Mouse (Mus musculus) hindbrain, postnatal 0 days (tissue): ENCODE measurements around the gene Tmub2. TPM values are rescaled to one million over a fixed set of nuclear protein-coding genes. Genes with fewer than 3 reads are reported as not detected.

Source experiments
- ATAC-seq: fragments of 200-750 bp; cut with Nextera tagmentation; 2 replicates; pipeline ENCODE4 v1.8.0; 2017; ENCODE audit warnings: mild to moderate bottlenecking, moderate TSS enrichment, moderate library complexity
- DNase-seq: peaks from one replicate; pipeline ENCODE4 v3.0.0-alpha.2; 2015; ENCODE audit warnings: low spot score
- H3K27ac ChIP-seq: fragments of 300-500 bp; sonication (generic); 2 replicates; pipeline ENCODE4 v1.5.1; 2014; ENCODE audit warnings: mild to moderate bottlenecking
- H3K27me3 ChIP-seq: fragments of 300-500 bp; sonication (generic); 2 replicates; pipeline ENCODE4 v1.6.1; 2014; ENCODE audit warnings: low read length, mixed read lengths; ENCODE audit not compliant: insufficient read depth
- H3K36me3 ChIP-seq: fragments of 300-500 bp; sonication (generic); 2 replicates; pipeline ENCODE4 v1.6.1; 2014; ENCODE audit warnings: low read length, mixed read lengths; ENCODE audit not compliant: insufficient read depth
- H3K4me1 ChIP-seq: fragments of 300-500 bp; sonication (generic); 2 replicates; pipeline ENCODE4 v1.6.1; 2014; ENCODE audit warnings: antibody characterized with exemption, low read length, mixed read lengths; ENCODE audit not compliant: insufficient read depth
- H3K4me2 ChIP-seq: fragments of 300-500 bp; sonication (generic); 2 replicates; pipeline ENCODE4 v1.6.1; 2014; ENCODE audit warnings: low read depth, mild to moderate bottlenecking, low read length, moderate library complexity, mixed read lengths
- H3K4me3 ChIP-seq: fragments of 300-500 bp; sonication (generic); 2 replicates; pipeline ENCODE4 v1.5.1; 2014; ENCODE audit warnings: low read length
- H3K9ac ChIP-seq: fragments of 300-500 bp; sonication (generic); replicated peaks from 2 replicates; pipeline ENCODE4 v1.6.1; 2014; ENCODE audit warnings: mild to moderate bottlenecking, low read length, moderate library complexity, mixed read lengths
- H3K9me3 ChIP-seq: fragments of 300-500 bp; sonication (generic); 2 replicates; pipeline ENCODE4 v1.6.1; 2016; ENCODE audit warnings: low read length, mixed read lengths
- CTCF ChIP-seq: IDR thresholded peaks from 2 replicates; pipeline ENCODE4 v1.5.1; 2016; ENCODE audit warnings: antibody characterized with exemption, control low read depth, low read depth
- WGBS: fragments of 180-500 bp; shearing (Covaris S2); extraction: QIAGEN DNeasy Blood & Tissue Kit; methylation state at CpG from one replicate; pipeline ENCODE4 v1.1.7; 2014; 5-methylcytosine and 5-hydroxymethylcytosine counted together
- polyA plus RNA-seq: library from polyadenylated mRNA; unstranded; fragments of >200 nt; fragmentation: Nextera tagmentation; extraction: Ambion mirVana; gene quantifications from 2 replicates; pipeline ENCODE4 v1.2.1, GENCODE M21; 2015
- total RNA-seq: library from RNA; depleted of rRNA; stranded (reverse); fragments of >200 nt; gene quantifications from 2 replicates; pipeline ENCODE4 v1.2.3, GENCODE M21; 2014

Tmub2 gene
- total and polyA plus RNA-seq, 2 experiments from 2014 or later = 72.2 to 92.7 TPM

DNA sequence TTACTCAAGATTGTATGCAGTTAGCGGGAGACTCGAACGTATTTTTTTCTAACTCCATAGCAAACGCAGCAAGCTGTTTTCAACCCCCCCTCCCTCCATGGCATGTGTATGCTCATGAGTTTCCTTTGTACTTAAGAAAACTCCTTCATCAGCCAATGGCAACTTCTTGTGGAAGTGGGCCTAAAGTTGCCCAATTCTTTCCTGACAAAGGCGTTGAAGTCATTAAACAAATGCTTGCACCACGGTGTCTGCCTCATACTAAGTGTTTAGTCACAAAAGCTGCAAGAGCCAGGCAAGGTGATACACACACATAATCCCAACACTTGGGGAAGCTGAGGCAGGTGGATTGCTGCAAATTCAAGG is 38.5 kb upstream of the Tmub2 start:
- DNase-seq = no peak
- Histone ChIP-seq H3K9ac (no peak overlapping the region), H3K9me3 (no peaks in the 10 kb centered on the region), H3K36me3 (no peaks in the 10 kb centered on the region), H3K27me3 (no peaks in the 10 kb centered on the region), H3K4me1 (peaks cover 3% of the 10 kb centered on the region; the same call in 1 of the 2 replicates), H3K27ac (no peak overlapping the region), H3K4me3 (no peak overlapping the region), H3K4me2 (no peak overlapping the region)
- 78% methylated on average over 6 of the region's 6 CpGs for whole genome bisulfite sequencing
- no peak for ATAC-seq
- TF ChIP-seq CTCF = no peak

DNA sequence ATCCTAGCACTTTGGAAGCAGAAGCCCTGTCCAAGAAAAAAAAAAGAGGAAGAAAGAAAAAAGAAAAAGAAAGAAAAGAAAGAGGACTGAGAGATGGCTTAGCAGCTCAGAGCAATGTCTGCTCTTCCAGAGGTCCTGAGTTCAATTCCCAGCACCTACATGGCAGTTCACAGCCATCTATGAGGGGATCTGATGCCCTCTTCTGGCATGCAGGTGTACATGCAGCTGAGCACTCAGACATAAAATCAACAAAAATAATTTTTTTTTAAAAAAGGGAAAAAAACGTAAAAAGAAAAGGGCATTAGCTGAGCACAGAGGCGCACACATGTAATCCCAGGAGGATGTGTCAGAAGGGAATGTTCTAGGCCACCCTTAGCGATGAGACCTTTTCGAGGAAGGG is 37.9 kb upstream of the Tmub2 start:
- Histone ChIP-seq H3K27me3 (no peaks in the 10 kb centered on the region), H3K36me3 (no peaks in the 10 kb centered on the region), H3K9ac (no peak overlapping the region), H3K9me3 (no peaks in the 10 kb centered on the region), H3K27ac (no peak overlapping the region), H3K4me3 (no peak overlapping the region), H3K4me2 (no peak overlapping the region), H3K4me1 (peaks cover 3% of the 10 kb centered on the region; the same call in 1 of the 2 replicates)
- ATAC-seq (no peak), DNase-seq (no peak)
- peak; percentile 31 for TF ChIP-seq CTCF
- WGBS = 87% methylated on average over 4 of the region's 4 CpGs

DNA sequence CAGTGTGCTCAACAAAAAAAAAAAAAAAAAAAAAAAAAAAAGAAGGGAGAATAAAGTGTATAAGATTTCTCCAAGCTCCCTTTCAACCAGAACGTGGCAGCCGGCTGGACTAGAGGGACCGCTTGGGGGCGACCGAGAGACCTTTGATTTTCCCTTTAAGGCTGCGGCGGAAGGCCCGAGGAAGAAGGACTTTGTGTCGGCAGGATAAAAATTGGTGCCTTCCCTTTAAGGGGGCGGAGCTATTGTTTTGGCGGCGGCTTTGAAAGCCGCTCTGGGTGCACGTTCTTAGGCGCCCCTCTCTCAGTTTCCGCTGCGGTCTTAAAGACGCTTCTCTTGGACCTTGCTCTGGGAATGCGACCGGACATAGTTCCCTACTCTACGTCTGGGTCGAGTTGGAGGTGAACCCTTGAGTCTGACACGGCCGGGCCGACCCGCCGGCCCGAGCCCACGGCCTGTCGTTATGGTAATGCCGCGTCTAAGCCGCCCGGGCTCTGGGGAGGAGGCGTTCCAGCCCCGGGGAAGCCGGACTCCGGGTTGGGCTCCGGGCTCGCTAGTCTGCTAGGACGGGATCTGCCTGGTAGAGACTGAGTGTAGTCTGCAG is 36.0 kb upstream of the Tmub2 start, which contains the start of gene BC030867:
TSS of gene BC030867 (plus strand) at position 253 of the 601 bp plus-strand sequence.
- Histone ChIP-seq H3K27me3 (no peaks in the 10 kb centered on the region), H3K4me2 (peak within 1 kb of the TSS; percentile 97), H3K9me3 (no peaks in the 10 kb centered on the region), H3K27ac (no peak within 1 kb of the TSS), H3K36me3 (no peaks in the 10 kb centered on the region), H3K9ac (peak within 1 kb of the TSS; percentile 30), H3K4me1 (peaks cover 3% of the 10 kb centered on the region; the same call in 1 of the 2 replicates), H3K4me3 (peak within 1 kb of the TSS; percentile 54)
- DNase-seq (peak; percentile 96), ATAC-seq (peak; percentile 54; the same call in 1 of the 2 replicates)
- TF ChIP-seq CTCF = peak; percentile 79
- WGBS = 0% methylated on average over 41 of the region's 41 CpGs

DNA sequence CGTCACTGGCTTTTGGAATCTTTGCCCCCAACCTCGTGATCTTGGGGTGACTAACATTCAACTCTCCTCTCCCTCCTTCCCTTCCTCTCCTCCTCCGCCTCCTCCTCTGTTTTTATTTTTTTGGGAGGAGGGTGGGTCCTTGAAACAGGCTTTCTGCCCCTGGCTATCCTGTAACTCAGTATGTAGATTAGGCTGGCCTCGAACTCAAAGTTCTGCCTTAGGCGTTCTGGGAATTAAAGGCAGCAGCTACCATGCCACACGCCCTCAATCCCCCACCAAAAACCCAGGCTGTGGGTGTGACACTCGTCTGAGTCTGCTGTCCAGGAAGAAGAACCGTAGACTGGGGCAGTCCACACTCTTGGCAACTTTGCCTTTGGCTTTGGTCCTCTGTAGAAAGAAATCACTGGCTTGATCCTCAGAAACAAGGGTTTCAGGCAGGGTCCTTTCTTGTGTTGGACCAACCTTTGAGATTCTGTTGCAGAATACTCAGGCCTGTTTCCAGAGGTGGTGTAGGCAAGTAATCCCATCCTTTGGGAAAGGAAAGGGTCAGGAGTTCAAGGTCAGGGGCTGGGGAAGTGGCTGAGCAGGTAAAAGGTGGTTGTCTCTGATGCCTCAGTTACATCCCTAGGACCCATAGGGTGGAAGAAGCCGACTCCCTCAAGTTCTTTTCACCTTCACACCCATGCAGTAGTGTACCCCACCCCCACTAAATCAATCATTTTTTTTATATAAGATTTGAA is 35.2 kb upstream of the Tmub2 start:
- peaks cover 3% of the 10 kb centered on the region; the same call in 1 of the 2 replicates for H3K4me1 ChIP-seq
- no peak for DNase-seq
- TF ChIP-seq CTCF = no peak
- ATAC-seq = no peak
- no peaks in the 10 kb centered on the region for H3K27me3 ChIP-seq
- no peaks in the 10 kb centered on the region for H3K9me3 ChIP-seq
- H3K9ac ChIP-seq = peak overlapping the region; percentile 30
- peak overlapping the region; percentile 97 for H3K4me2 ChIP-seq
- H3K36me3 ChIP-seq = no peaks in the 10 kb centered on the region
- 12% methylated on average over 9 of the region's 9 CpGs for WGBS
- no peak overlapping the region for H3K27ac ChIP-seq
- peak overlapping the region; percentile 54 for H3K4me3 ChIP-seq

DNA sequence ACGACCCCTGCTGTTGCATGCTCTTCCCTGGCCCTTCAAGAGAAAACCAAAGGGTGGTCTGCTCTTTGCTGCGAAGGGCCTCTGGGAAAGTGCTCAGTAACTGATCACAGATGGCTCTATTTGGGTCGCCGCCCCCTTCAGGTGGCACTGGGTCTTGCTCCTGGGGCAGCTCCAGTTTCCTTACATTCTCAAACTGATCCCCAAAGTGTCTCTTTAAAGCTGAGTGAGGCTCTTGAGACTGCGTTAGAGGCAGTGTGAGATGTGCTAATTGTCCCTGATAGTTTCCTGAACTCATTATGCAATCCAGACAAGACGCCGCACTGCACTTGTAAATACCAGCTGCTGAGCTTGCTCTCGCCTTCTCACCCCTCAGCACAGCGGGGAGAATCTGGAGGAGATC is 27.2 kb upstream of the Tmub2 start:
- no peaks in the 10 kb centered on the region for H3K27me3 ChIP-seq

DNA sequence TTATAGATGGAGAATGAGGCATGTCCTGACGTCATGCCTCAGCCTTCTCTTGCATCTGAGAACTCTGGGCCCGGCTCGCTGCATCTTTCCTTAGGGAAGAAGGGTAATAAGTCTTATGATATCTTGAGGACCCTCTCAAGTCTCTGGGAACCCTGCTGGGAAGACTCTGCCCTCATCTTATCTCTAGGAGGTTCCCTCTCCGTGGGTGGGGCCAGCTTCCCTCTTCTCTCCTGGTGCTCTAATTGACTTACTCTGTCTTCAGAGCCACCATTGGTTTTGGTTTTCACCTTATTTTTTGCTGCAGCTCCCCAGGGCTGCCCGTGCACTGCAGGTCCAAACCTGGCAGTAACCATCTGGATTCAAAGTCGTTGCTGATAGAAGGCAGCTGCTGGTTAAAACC is 26.6 kb upstream of the Tmub2 start:
- H3K9me3 ChIP-seq = no peaks in the 10 kb centered on the region
- H3K4me2 ChIP-seq = no peak overlapping the region
- no peak overlapping the region for H3K9ac ChIP-seq
- H3K36me3 ChIP-seq = no peaks in the 10 kb centered on the region
- H3K4me3 ChIP-seq = no peak overlapping the region
- 87% methylated on average over 6 of the region's 6 CpGs for WGBS
- no peaks in the 10 kb centered on the region for H3K4me1 ChIP-seq
- no peaks in the 10 kb centered on the region for H3K27me3 ChIP-seq
- TF ChIP-seq CTCF = no peak
- DNase-seq (no peak), ATAC-seq (no peak)
- H3K27ac ChIP-seq = no peak overlapping the region

More for the DNA sequence above, 27.2 kb upstream of the Tmub2 start:
- Histone ChIP-seq H3K9ac (no peak overlapping the region), H3K9me3 (no peaks in the 10 kb centered on the region), H3K4me1 (no peaks in the 10 kb centered on the region), H3K36me3 (no peaks in the 10 kb centered on the region), H3K27ac (no peak overlapping the region), H3K4me3 (no peak overlapping the region), H3K4me2 (no peak overlapping the region)
- DNase-seq (peak; percentile 22), ATAC-seq (no peak)
- WGBS = 33% methylated on average over 9 of the region's 9 CpGs
- peak; percentile 61 for TF ChIP-seq CTCF

DNA sequence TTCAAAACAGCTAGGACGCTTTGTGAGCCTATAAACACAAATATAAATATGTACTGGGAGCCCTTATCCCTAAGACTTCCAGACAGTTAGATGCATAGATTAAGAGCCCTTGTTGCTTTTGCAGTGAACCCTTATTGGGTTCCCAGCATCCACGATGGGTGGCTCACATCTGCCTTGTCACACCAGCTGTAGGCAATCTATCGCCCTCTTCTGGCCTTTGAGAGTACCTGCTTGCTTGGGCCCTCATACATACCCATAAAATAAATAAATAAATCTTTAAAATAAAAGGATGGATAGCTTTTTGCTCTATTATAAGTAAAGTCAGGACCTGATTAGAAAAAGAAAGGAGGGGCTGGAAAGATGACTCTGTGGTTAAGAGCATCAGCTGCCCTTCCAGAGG is 26.2 kb upstream of the Tmub2 start:
- H3K9me3 ChIP-seq = no peaks in the 10 kb centered on the region
- no peak overlapping the region for H3K4me3 ChIP-seq
- H3K4me1 ChIP-seq = no peaks in the 10 kb centered on the region
- H3K27me3 ChIP-seq = no peaks in the 10 kb centered on the region
- no peak for ATAC-seq
- H3K36me3 ChIP-seq = no peaks in the 10 kb centered on the region
- TF ChIP-seq CTCF = no peak; the same call in 1 of the 2 replicates
- 91% methylated on average over 3 of the region's 3 CpGs for WGBS
- H3K9ac ChIP-seq = no peak overlapping the region
- H3K27ac ChIP-seq = no peak overlapping the region
- DNase-seq = no peak
- H3K4me2 ChIP-seq = no peak overlapping the region
